Mouse (Mus musculus) forebrain, postnatal 0 days (tissue): ENCODE data around the gene Pja2. TPM values are rescaled to one million over a fixed set of nuclear protein-coding genes. Genes with fewer than 3 reads are reported as not detected.

ENCODE experiments used
- ATAC-seq: fragments of 200-750 bp; cut with Nextera tagmentation; 2 replicates; pipeline ENCODE4 v1.8.0; 2017; ENCODE audit warnings: mild to moderate bottlenecking, moderate library complexity
- DNase-seq: peaks from one replicate; pipeline ENCODE4 v3.0.0-alpha.2; 2015
- H3K27ac ChIP-seq: fragments of 300-500 bp; sonication (generic); 2 replicates; pipeline ENCODE4 v1.5.1; 2014; ENCODE audit warnings: low read depth, mild to moderate bottlenecking, antibody characterized with exemption, low read length, moderate library complexity, mixed read lengths
- H3K27me3 ChIP-seq: fragments of 300-500 bp; sonication (generic); 2 replicates; pipeline ENCODE4 v1.6.1; 2014; ENCODE audit warnings: mild to moderate bottlenecking, low read length, mixed read lengths; ENCODE audit not compliant: insufficient read depth
- H3K36me3 ChIP-seq: fragments of 300-500 bp; sonication (generic); 2 replicates; pipeline ENCODE4 v1.6.1; 2014; ENCODE audit warnings: mild to moderate bottlenecking, moderate library complexity; ENCODE audit not compliant: insufficient read depth
- H3K4me1 ChIP-seq: fragments of 300-500 bp; sonication (generic); 2 replicates; pipeline ENCODE4 v1.6.1; 2014; ENCODE audit warnings: antibody characterized with exemption; ENCODE audit not compliant: insufficient read depth
- H3K4me2 ChIP-seq: fragments of 300-500 bp; sonication (generic); 2 replicates; pipeline ENCODE4 v1.6.1; 2014; ENCODE audit warnings: low read depth, mild to moderate bottlenecking, moderate library complexity
- H3K4me3 ChIP-seq: fragments of 300-500 bp; sonication (generic); 2 replicates; pipeline ENCODE4 v1.5.1; 2014; ENCODE audit warnings: low read depth, low read length, mixed read lengths
- H3K9ac ChIP-seq: fragments of 300-500 bp; sonication (generic); 2 replicates; pipeline ENCODE4 v1.6.1; 2014; ENCODE audit warnings: mild to moderate bottlenecking
- H3K9me3 ChIP-seq: fragments of 300-500 bp; sonication (generic); 2 replicates; pipeline ENCODE4 v1.6.1; 2016; ENCODE audit warnings: low read length
- CTCF ChIP-seq: sonication (generic); IDR thresholded peaks from 2 replicates; pipeline ENCODE4 v1.5.1; 2016; ENCODE audit warnings: antibody characterized with exemption, control low read depth, low read depth
- WGBS: fragments of 180-500 bp; shearing (Covaris S2); extraction: QIAGEN DNeasy Blood & Tissue Kit; methylation state at CpG from one replicate; pipeline ENCODE4 v1.1.7; 2014; 5-methylcytosine and 5-hydroxymethylcytosine counted together
- polyA plus RNA-seq: library from polyadenylated mRNA; unstranded; fragments of >200 nt; fragmentation: Nextera tagmentation; extraction: Ambion mirVana; gene quantifications from 2 replicates; pipeline ENCODE4 v1.2.1, GENCODE M21; 2015
- total RNA-seq: library from RNA; depleted of rRNA; stranded (reverse); fragments of >200 nt; gene quantifications from 2 replicates; pipeline ENCODE4 v1.2.3, GENCODE M21; 2014; rRNA removed

The Pja2 gene
- total RNA-seq (167 and 205 TPM in 2 replicates), polyA plus RNA-seq (145 and 195 TPM in 2 replicates)

DNA sequence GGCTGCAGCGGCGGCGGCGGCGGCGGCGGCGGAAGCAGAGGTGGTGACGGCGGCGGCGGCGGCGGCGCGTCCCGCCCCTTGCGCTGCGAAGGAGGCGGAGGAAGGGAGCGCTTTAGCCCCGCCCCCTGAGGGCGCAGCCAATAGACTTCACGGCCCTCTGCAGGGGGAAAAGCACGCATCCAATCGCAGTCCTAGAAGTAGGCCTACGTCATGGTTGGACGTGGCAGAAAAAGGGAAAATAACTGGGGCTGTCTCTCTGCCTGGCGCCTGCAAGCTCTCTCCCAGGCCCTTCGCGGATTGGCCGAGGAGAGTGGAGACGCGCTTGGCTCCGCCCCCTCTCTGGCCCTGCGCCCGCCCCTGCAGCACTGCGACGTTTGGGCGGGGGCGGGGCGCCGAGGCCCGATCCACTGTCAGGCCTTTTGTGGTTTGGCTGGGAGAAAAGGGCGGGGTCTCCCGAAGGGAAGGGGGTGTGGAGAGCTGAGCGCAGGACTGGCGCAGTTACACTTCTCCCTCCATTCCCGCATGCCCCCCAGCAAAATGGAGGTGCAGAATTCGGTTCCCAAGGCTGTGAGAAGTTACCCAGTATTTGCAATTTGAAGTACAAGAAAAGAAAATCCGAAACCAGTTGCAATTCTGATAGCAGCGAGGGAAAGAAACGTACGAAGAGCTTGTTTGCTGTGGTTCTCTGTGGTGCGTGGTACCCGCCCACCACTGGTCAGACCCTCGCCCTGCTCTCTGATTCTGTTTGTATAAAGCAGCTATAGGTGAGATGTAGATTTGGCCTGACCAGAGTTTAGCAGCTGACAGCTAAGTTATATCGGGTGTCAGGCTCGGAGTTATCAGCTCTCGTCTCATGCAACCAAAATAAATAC is at the start of gene Pja2:
Pja2 (minus strand) TSS at position 19 of the 872 bp plus-strand sequence.
- Histone ChIP-seq H3K9me3 (no peaks in the 10 kb centered on the region), H3K4me2 (peak within 1 kb of the TSS; percentile 72), H3K4me1 (no peaks in the 10 kb centered on the region; the same call in 1 of the 2 replicates), H3K4me3 (peak within 1 kb of the TSS; percentile 99), H3K36me3 (no peaks in the 10 kb centered on the region), H3K27me3 (no peaks in the 10 kb centered on the region), H3K9ac (peak within 1 kb of the TSS; percentile 98), H3K27ac (peak within 1 kb of the TSS; percentile 98)
- DNase-seq = peak; percentile 99
- ATAC-seq = peak; percentile 99
- WGBS = under 1% methylated on average over 41 of the region's 60 CpGs
- peak; percentile 5; the same call in 1 of the 2 replicates for TF ChIP-seq CTCF

DNA sequence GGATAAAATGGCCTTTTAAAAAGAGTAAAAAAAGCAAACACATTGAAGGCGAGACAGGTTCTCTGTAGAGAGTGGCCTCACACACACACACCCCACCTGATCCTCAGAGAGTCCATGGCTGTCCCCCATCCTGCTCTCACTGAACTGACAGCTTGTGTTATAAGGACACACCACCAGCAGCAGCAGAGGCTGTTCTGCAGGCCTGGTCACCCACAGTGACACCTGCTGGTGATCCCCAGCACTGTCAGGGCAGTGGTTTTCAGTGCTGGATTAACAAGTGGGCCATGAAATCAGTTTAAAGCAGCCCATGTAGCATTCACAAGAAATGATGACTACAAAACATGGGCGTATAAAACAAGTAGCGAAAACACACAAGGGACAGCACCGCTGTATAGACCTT is 43.6 kb upstream of the Pja2 start:
- ATAC-seq (peak; percentile 82), DNase-seq (peak; percentile 69)
- no peak overlapping the region for H3K27ac ChIP-seq
- TF ChIP-seq CTCF = peak; percentile 90
- no peak overlapping the region for H3K4me2 ChIP-seq
- no peaks in the 10 kb centered on the region for H3K36me3 ChIP-seq
- H3K27me3 ChIP-seq = no peaks in the 10 kb centered on the region
- no peaks in the 10 kb centered on the region for H3K9me3 ChIP-seq
- 71% methylated on average over 4 of the region's 4 CpGs for WGBS
- H3K4me3 ChIP-seq = no peak overlapping the region
- no peaks in the 10 kb centered on the region for H3K4me1 ChIP-seq
- no peak overlapping the region for H3K9ac ChIP-seq

DNA sequence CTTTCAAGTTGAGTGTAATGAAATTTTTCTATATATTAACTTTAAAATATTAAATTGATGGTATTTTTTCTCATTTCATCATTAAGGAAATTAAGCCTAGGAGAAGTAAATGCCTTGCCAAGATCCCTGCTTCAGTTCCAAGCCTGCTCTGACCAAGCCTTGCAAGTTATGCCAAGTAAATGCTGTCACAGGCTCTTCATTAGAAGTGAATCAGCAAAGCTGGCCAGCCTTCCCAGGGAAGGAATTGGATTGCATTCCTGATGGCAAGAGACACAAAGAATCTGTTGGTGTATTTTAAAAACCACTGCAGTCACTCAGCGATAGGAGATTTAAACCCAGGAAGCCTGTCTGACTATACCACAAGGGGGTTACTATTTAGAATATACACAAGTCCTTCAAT is 32.0 kb upstream of the Pja2 start:
- ATAC-seq = no peak
- Histone ChIP-seq H3K4me1 (no peaks in the 10 kb centered on the region), H3K9ac (no peak overlapping the region), H3K27me3 (no peaks in the 10 kb centered on the region), H3K36me3 (no peaks in the 10 kb centered on the region), H3K4me3 (no peak overlapping the region), H3K9me3 (no peaks in the 10 kb centered on the region), H3K4me2 (no peak overlapping the region), H3K27ac (no peak overlapping the region)
- 29% methylated on average over 1 of the region's 1 CpGs for WGBS
- peak; percentile 60 for DNase-seq
- no peak for TF ChIP-seq CTCF

DNA sequence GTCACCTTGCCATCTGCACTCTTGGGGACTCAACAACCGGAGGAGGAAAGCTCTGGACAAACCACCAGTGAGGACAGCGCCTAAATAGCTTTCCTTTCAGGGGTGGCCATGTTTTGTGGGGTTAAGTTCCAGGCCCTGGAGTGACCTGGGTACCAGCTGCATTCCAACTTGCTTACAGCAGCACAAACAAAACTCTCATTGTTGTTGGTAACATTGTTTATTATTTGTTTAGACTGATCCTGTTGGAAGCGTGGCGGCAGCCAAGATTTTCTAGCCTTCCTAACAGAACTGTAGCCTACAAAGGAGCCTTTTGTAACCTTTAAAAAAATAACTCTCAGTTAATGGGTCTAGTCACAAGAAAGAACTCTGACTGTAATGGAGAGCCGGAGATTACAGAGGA is 30.9 kb upstream of the Pja2 start:
- ATAC-seq = no peak; the same call in 1 of the 2 replicates
- no peak for TF ChIP-seq CTCF
- no peaks in the 10 kb centered on the region for H3K4me1 ChIP-seq

DNA sequence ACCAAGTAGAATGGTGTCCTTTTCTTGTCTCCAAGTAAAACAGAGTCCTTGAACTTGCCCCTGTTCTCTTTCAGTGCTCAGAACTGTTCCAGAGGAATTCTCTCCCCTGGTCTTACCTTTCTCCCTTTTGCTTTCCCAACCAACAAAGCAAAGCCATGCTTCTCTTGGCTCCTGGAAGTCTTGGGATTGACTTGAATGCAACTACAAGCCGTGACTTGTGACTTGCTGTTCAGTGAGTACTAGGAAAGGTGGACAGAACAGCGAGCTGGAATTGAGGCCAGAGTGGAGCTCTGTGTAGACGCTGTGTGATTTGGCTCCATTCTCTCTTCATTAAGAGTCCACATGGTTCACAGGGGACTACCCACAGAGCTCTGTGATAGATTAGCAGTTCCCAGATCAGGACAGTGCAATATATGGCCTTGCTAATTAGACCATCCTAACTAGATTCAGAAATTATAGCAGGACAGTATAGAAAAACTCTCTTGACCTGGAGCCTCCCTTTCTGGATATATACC is 30.3 kb upstream of the Pja2 start:
- Histone ChIP-seq H3K27me3 (no peaks in the 10 kb centered on the region), H3K9me3 (no peaks in the 10 kb centered on the region), H3K36me3 (no peaks in the 10 kb centered on the region), H3K9ac (no peak overlapping the region), H3K27ac (no peak overlapping the region), H3K4me3 (no peak overlapping the region), H3K4me2 (no peak overlapping the region), H3K4me1 (no peaks in the 10 kb centered on the region)
- TF ChIP-seq CTCF = no peak
- ATAC-seq = no peak
- DNase-seq = no peak
- WGBS = 62% methylated on average over 3 of the region's 3 CpGs

More for the DNA sequence above, 30.9 kb upstream of the Pja2 start:
- no peaks in the 10 kb centered on the region for H3K36me3 ChIP-seq
- no peaks in the 10 kb centered on the region for H3K9me3 ChIP-seq
- H3K4me3 ChIP-seq = no peak overlapping the region
- no peaks in the 10 kb centered on the region for H3K27me3 ChIP-seq
- H3K9ac ChIP-seq = no peak overlapping the region
- 29% methylated on average over 5 of the region's 5 CpGs for WGBS
- H3K4me2 ChIP-seq = no peak overlapping the region
- H3K27ac ChIP-seq = no peak overlapping the region
- DNase-seq = peak; percentile 17

DNA sequence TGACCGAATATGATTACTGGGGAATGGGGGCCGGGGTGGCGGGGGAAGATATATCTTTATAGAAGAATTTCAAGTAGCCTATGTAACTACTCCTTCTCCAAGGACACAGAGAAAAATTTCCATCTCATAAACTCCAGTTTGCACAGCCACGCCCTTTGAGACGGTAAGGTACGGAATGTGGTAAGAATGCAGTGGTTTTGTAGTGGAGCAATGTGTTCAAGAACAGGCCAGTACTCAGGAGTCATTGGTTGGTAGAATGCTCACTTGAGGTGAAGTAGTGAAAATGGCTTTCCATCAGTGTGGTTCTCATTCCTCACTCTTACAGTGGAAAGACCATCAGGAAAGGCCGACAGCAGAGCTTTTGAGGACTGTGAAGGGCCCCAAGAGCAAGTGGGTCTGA is 22.2 kb upstream of the Pja2 start:
- no peak overlapping the region for H3K4me2 ChIP-seq
- 96% methylated on average over 7 of the region's 7 CpGs for WGBS
- no peak for ATAC-seq
- no peak for TF ChIP-seq CTCF
- no peaks in the 10 kb centered on the region for H3K36me3 ChIP-seq
- H3K4me1 ChIP-seq = no peaks in the 10 kb centered on the region
- no peak overlapping the region for H3K27ac ChIP-seq
- H3K4me3 ChIP-seq = no peak overlapping the region
- no peak overlapping the region for H3K9ac ChIP-seq
- no peaks in the 10 kb centered on the region for H3K27me3 ChIP-seq
- no peak for DNase-seq
- no peaks in the 10 kb centered on the region for H3K9me3 ChIP-seq

DNA sequence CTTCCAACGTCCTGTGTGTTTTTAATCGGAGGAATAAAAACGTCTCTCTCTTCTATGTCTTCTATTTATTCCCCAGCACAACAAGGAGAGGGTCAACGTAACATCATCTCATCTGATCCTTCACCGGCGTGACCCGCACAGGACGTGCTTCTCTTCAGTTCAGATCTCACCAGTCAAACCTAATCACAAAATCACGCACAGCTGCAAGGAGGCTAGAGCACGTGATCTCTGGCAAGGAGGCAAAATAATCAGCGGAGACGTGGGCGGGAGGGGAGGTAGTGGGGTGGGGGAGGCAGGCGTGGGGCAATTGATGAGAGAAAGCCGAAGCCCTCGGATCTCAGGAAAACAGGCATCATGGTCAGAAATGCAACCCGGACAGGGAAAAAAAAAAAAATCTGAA is 14.4 kb upstream of the Pja2 start:
- 0 out of 2 replicates have a peak, but pooled peaks have one; percentile 23 for ATAC-seq

More for the DNA sequence above, 14.4 kb upstream of the Pja2 start:
- H3K9ac ChIP-seq = no peak overlapping the region
- no peaks in the 10 kb centered on the region for H3K9me3 ChIP-seq
- H3K4me1 ChIP-seq = no peaks in the 10 kb centered on the region
- DNase-seq = no peak
- no peaks in the 10 kb centered on the region for H3K27me3 ChIP-seq
- TF ChIP-seq CTCF = no peak
- H3K4me3 ChIP-seq = 0 out of 2 replicates have a peak overlapping the region, but pooled peaks have one; percentile 5
- no peak overlapping the region for H3K27ac ChIP-seq
- H3K4me2 ChIP-seq = peak overlapping the region; percentile 38
- no peaks in the 10 kb centered on the region for H3K36me3 ChIP-seq
- WGBS = 37% methylated on average over 17 of the region's 17 CpGs
